Mouse (Mus musculus) liver, postnatal 0 days (tissue): ENCODE data around the gene Srp68.

ENCODE experiments used
- CTCF ChIP-seq: sonication (generic); IDR thresholded peaks from 2 replicates; pipeline ENCODE4 v1.5.1; 2016; ENCODE audit warnings: antibody characterized with exemption, low read depth
- EP300 ChIP-seq: IDR thresholded peaks from 2 replicates; pipeline ENCODE4 v1.6.1; 2016; ENCODE audit warnings: antibody characterized with exemption, low read depth, mild to moderate bottlenecking

GRCm38 (mm10) chr11:116196866-116197583 lies 77.0 kb downstream of the Srp68 start:
- TF ChIP-seq CTCF = no peak
- TF ChIP-seq EP300 = no peak
